Mouse (Mus musculus) embryonic facial prominence, embryonic 11.5 days (tissue): ENCODE measurements around the gene Acsm3. TPM values are rescaled to one million over a fixed set of nuclear protein-coding genes. Genes with fewer than 3 reads are reported as not detected.

Experiments
- ATAC-seq: fragments of 200-750 bp; cut with Nextera tagmentation; replicated peaks from 2 replicates; pipeline ENCODE4 v1.8.0; 2017; ENCODE audit warnings: low read depth; ENCODE audit not compliant: insufficient number of reproducible peaks, low FRiP score, low TSS enrichment
- DNase-seq: peaks from one replicate; pipeline ENCODE4 v3.0.0-alpha.2; 2015; ENCODE audit warnings: low spot score
- H3K27ac ChIP-seq: fragments of 300-500 bp; sonication (generic); replicated peaks from 2 replicates; pipeline ENCODE4 v1.5.1; 2014; ENCODE audit warnings: mild to moderate bottlenecking, low read depth, low read length, control low read depth
- H3K27me3 ChIP-seq: fragments of 300-500 bp; sonication (generic); 2 replicates; pipeline ENCODE4 v1.6.1; 2014; ENCODE audit warnings: mild to moderate bottlenecking, low read length, moderate library complexity, mixed read lengths; ENCODE audit not compliant: control insufficient read depth, insufficient read depth
- H3K36me3 ChIP-seq: fragments of 300-500 bp; sonication (generic); replicated peaks from 2 replicates; pipeline ENCODE4 v1.6.1; 2014; ENCODE audit warnings: low read depth, mild to moderate bottlenecking, low read length, moderate library complexity, mixed read lengths; ENCODE audit not compliant: control insufficient read depth, insufficient read depth
- H3K4me1 ChIP-seq: fragments of 300-500 bp; sonication (generic); 2 replicates; pipeline ENCODE4 v1.6.1; 2014; ENCODE audit warnings: low read length, mixed read lengths; ENCODE audit not compliant: control insufficient read depth, insufficient read depth
- H3K4me2 ChIP-seq: fragments of 300-500 bp; sonication (generic); 2 replicates; pipeline ENCODE4 v1.6.1; 2014; ENCODE audit warnings: low read depth, mild to moderate bottlenecking, control low read depth, low read length, moderate library complexity
- H3K4me3 ChIP-seq: fragments of 300-500 bp; sonication (generic); 2 replicates; pipeline ENCODE4 v1.5.1; 2014; ENCODE audit warnings: low read depth, low read length, control low read depth
- H3K9ac ChIP-seq: fragments of 300-500 bp; sonication (generic); replicated peaks from 2 replicates; pipeline ENCODE4 v1.6.1; 2014; ENCODE audit warnings: mild to moderate bottlenecking, control low read depth, low read length
- H3K9me3 ChIP-seq: fragments of 300-500 bp; sonication (generic); replicated peaks from 2 replicates; pipeline ENCODE4 v1.6.1; 2016; ENCODE audit warnings: mild to moderate bottlenecking, low read length, inconsistent platforms, mixed read lengths; ENCODE audit not compliant: control insufficient read depth
- WGBS: fragments of 180-500 bp; shearing (Covaris S2); extraction: QIAGEN DNeasy Blood & Tissue Kit; methylation state at CpG from one replicate; pipeline ENCODE4 v1.1.7; 2014; 5-methylcytosine and 5-hydroxymethylcytosine counted together
- polyA plus RNA-seq: library from polyadenylated mRNA; unstranded; fragments of >200 nt; fragmentation: Nextera tagmentation; extraction: Ambion mirVana; gene quantifications from 2 replicates; pipeline ENCODE4 v1.2.1, GENCODE M21; 2014

Acsm3 gene
- polyA plus RNA-seq, 1 experiment from 2014 or later: 0.21 TPM

DNA sequence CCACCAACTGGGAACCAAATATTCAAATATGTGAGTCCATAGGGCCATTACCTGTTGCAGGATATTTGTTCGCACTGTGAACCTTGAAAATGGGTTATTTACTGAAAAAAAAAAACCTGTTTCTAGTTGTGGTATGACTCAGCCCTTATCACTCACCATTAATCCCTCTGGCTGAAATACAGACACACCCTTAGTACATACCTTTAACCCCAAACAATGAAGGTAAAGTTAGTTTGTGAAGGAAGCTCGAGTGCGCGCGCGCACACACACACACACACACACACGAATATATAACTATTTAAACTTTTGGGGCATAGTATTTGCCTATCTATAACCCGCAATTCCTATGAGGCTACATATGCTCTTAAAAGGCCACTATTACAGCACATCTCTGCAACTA is 9.2 kb downstream of the Acsm3 start:
- Histone ChIP-seq H3K9me3 (no peaks in the 10 kb centered on the region), H3K36me3 (no peaks in the 10 kb centered on the region), H3K4me3 (no peak overlapping the region), H3K27me3 (no peaks in the 10 kb centered on the region), H3K4me2 (no peak overlapping the region), H3K9ac (no peak overlapping the region), H3K27ac (no peak overlapping the region), H3K4me1 (no peaks in the 10 kb centered on the region)
- DNase-seq (no peak), ATAC-seq (no peak)
- WGBS: 91% methylated on average over 8 of the region's 8 CpGs

DNA sequence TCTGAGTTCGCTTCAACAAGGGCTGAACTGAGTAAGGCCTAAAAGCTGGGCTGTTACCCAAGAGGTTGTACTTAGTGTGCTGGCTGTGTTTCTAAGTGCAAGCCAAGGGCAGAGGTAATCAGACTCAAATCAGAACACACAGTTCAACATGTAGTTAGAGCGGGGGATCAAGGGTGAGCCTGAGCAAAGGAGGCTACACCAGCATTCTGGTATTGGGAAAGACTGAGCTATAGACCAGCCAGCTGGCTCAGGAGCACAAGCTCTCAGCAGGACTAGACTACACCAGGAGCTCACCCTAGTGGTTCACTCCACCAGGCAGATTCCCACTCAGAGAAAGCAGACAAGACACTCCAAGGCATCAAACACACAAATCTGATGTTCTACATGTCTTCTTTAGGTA is 22.7 kb downstream of the Acsm3 start:
- Histone ChIP-seq H3K4me2 (no peak overlapping the region), H3K36me3 (no peaks in the 10 kb centered on the region), H3K9me3 (no peaks in the 10 kb centered on the region), H3K4me1 (no peaks in the 10 kb centered on the region), H3K27ac (no peak overlapping the region), H3K4me3 (no peak overlapping the region), H3K27me3 (no peaks in the 10 kb centered on the region), H3K9ac (no peak overlapping the region)
- no peak for ATAC-seq
- DNase-seq: no peak
- 98% methylated on average over 2 of the region's 2 CpGs for WGBS

DNA sequence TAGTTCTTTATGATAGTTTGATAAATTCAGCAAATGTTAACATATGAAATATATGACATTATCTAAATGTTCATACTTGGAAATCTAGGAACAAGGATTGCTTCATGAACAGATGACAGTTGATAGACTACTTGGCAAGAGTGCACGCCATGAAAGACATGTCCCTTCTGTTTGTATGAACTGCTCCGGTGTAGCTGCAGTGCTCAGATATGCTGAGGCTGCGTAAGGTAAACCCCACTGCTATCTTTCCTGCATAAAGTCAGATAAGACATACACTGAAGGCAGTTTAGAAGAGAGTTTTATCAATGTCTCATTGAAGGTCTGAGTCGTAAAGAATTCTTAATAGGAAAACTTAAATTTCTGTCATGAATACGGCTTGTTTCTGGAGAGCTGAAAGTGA is 24.2 kb downstream of the Acsm3 start:
- Histone ChIP-seq H3K27ac (no peak overlapping the region), H3K27me3 (no peaks in the 10 kb centered on the region), H3K4me1 (no peaks in the 10 kb centered on the region), H3K36me3 (no peaks in the 10 kb centered on the region), H3K9me3 (no peaks in the 10 kb centered on the region), H3K4me2 (no peak overlapping the region), H3K9ac (no peak overlapping the region), H3K4me3 (no peak overlapping the region)
- ATAC-seq (no peak), DNase-seq (no peak)
- 97% methylated on average over 5 of the region's 5 CpGs for WGBS

DNA sequence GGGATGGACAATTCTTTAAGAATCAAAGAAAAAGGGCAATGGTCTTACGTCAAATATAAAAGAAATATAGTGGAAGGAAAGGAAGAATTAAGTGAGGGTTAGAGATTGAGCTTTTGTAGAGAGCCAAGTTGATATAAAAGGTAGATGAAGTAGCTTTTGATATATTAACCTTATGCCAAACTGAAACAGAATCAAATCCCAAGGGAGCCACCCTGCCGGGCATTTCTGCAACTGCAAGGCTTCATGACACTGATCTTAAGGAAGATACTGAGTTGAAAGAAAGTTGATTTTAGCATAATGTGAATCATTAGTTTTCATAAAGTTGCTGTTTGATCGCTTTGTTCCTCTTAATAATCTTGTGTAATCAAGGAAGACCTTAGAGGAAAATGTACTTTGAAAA is 28.3 kb downstream of the Acsm3 start:
- Histone ChIP-seq H3K4me1 (no peaks in the 10 kb centered on the region), H3K9me3 (no peaks in the 10 kb centered on the region), H3K4me3 (no peak overlapping the region), H3K4me2 (no peak overlapping the region), H3K9ac (no peak overlapping the region), H3K36me3 (no peaks in the 10 kb centered on the region), H3K27ac (no peak overlapping the region), H3K27me3 (no peaks in the 10 kb centered on the region)
- DNase-seq (no peak), ATAC-seq (no peak)
- WGBS: 89% methylated on average over 3 of the region's 3 CpGs

DNA sequence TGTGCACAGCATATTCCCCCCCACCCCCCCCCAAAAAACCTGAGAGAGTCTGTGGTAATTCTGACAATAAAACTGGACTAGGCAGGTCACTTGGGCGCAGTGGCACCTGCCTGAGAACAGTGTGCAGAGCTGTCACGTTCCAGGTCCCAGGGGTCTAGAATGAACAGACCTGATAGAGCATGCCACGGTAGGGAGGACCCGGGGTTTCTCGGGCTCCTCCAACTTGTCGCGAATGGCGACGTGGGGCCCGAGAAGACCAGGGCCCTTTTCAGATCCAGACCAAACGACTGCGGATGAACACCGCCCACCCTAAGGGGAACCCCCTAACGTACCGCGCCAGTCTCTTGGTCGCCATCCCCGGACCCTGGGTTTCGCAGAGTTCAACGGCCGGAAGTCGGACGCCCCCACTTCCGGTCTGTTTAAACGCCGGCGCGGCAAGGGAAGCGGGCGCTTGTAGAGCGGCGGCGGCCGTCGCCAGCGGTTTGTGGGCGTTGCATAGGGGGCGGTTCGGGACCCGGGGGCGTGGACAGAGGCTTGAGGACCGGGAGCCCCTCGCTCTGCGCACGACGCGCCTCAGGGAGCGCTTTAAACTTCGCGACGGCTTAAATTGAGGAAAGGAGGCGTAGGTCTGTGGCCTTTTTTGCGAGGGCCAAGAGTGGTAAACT is 33.0 kb downstream of the Acsm3 start, which contains the start of the genes Rexo5 and Eri2:
TSS of gene Rexo5 (plus strand) at position 421 of the 665 bp plus-strand sequence.
TSS of gene Eri2 (minus strand) at position 473 of the 665 bp plus-strand sequence.
- H3K4me3 ChIP-seq: peak within 1 kb of the TSS; percentile 70
- H3K9me3 ChIP-seq: no peaks in the 10 kb centered on the region
- H3K27ac ChIP-seq: peak within 1 kb of the TSS; percentile 44
- no peaks in the 10 kb centered on the region for H3K36me3 ChIP-seq
- H3K27me3 ChIP-seq: no peaks in the 10 kb centered on the region
- DNase-seq: peak; percentile 95
- peak within 1 kb of the TSS; percentile 84 for H3K9ac ChIP-seq
- H3K4me2 ChIP-seq: peak within 1 kb of the TSS; percentile 75
- no peaks in the 10 kb centered on the region for H3K4me1 ChIP-seq
- under 1% methylated on average over 53 of the region's 53 CpGs for WGBS
- peak; percentile 98 for ATAC-seq

DNA sequence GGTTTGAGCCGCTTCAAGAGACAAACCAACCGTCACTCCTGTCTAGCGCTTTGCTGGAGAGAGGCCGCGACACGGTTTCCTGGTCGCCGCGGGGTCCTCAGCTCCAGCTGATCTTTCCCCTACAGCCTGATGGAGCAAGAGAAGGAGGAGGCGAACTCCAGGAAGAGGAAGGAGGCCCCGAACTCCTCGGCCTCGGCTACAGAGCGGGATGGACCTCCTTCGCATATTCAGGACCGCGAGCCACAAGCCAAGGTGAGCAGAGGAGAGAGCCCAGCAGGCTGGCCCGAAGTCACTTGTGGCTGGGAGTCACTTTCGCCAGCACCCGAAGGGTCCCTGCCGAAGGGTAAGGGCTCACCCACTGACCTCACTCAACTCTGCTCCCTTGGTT is 33.5 kb downstream of the Acsm3 start:
- Histone ChIP-seq H3K4me2 (peak overlapping the region; percentile 75), H3K9ac (peak overlapping the region; percentile 84), H3K9me3 (no peaks in the 10 kb centered on the region), H3K36me3 (no peaks in the 10 kb centered on the region), H3K4me1 (no peaks in the 10 kb centered on the region), H3K4me3 (peak overlapping the region; percentile 70), H3K27me3 (no peaks in the 10 kb centered on the region), H3K27ac (peak overlapping the region; percentile 44)
- peak; percentile 72 for ATAC-seq
- 0% methylated on average over 20 of the region's 21 CpGs for WGBS
- DNase-seq: no peak

DNA sequence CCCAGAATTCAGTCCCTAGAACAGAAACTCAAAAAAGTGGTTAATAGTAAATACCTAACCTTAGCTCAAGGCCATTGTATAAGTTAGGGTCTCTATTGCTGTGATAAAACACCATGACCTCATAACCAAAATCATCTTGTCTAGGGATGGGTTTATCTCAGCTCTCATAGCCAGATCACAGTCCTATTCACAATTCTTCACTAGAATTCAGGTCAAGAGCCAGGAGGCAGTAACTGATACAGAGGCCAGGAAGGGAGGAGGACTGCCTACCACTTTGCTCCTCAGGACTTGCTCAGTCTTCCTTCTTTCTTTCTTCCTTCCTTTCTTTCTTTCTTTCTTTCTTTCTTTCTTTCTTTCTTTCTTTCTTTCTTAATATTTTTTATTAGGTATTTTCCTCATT is 34.6 kb downstream of the Acsm3 start:
- Histone ChIP-seq H3K4me1 (no peaks in the 10 kb centered on the region), H3K36me3 (no peaks in the 10 kb centered on the region), H3K4me3 (peak overlapping the region; percentile 6; the same call in 1 of the 2 replicates), H3K9me3 (no peaks in the 10 kb centered on the region), H3K27me3 (no peaks in the 10 kb centered on the region), H3K9ac (no peak overlapping the region), H3K4me2 (peak overlapping the region; percentile 30; the same call in 1 of the 2 replicates), H3K27ac (no peak overlapping the region)
- ATAC-seq (no peak), DNase-seq (no peak)

DNA sequence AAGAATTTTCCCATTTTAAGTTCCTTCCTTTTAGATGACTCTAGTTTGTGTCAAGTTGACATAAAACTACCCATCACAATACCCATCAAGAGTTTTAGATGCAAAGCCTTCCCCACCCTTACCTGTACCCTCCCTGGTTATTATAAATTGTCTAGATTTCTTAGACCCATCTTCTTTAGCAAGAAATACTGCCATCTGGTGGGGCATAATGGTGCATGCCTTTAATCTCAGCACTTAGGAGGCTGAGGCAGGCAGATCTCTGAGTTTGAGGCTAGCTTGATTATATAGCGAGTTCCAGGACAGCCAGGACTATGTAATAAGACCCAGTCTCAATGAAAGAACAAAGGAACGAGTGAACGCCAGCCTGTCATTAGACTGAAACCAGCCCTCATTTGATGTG is 39.8 kb downstream of the Acsm3 start:
- no peak overlapping the region for H3K27ac ChIP-seq
- DNase-seq (no peak), ATAC-seq (no peak)
- no peaks in the 10 kb centered on the region for H3K27me3 ChIP-seq
- no peak overlapping the region for H3K9ac ChIP-seq
- 88% methylated on average over 3 of the region's 3 CpGs for WGBS
- H3K4me2 ChIP-seq: no peak overlapping the region
- H3K4me1 ChIP-seq: no peaks in the 10 kb centered on the region
- H3K9me3 ChIP-seq: no peaks in the 10 kb centered on the region
- H3K4me3 ChIP-seq: no peak overlapping the region
- H3K36me3 ChIP-seq: no peaks in the 10 kb centered on the region
